In genomic region chr7:120361159-120361558, GRCm38 (mm10) we compare ENCODE assay signal across 12 mouse cellular contexts. TPM values are rescaled to one million over a fixed set of nuclear protein-coding genes. Genes with fewer than 3 reads are reported as not detected.
DNase-seq lines count a peak whose midpoint lies in the region; ATAC-seq and TF ChIP-seq lines count a peak whose summit lies in the region.
"Had no signal": no experiment of that assay in that cellular context is flagged by ENCODE, and none has a peak within 500 bp of the region (broad histone marks: within the 10 kb centered on the region; RNA-seq: fewer than 3 reads in every experiment).

No protein-coding gene starts in this region.

- intact Hi-C loops in heart, adult 2 months (cut with DNase I) = no loop called here

- no peak overlapping the region for H3K9ac ChIP-seq in heart, adult 2 months (ENCODE audit: low read depth, low read length)
- no peak overlapping the region for H3K9ac ChIP-seq in midbrain, embryonic 16.5 days (ENCODE audit: low read depth, low read length)

- H3K79me2 ChIP-seq in heart, adult 2 months (replicated peaks; ENCODE audit: control insufficient read depth, insufficient read depth, low read length) = no peaks in the 10 kb centered on the region

- H3K9me3 ChIP-seq in heart, embryonic 10.5 days = no peaks in the 10 kb centered on the region
- H3K9me3 ChIP-seq in midbrain, embryonic 10.5 days (replicated peaks) = no peaks in the 10 kb centered on the region
- no peaks in the 10 kb centered on the region for H3K9me3 ChIP-seq in midbrain, embryonic 16.5 days (replicated peaks; ENCODE audit: control insufficient read depth, low read length, poor library complexity, severe bottlenecking)
- H3K9me3 ChIP-seq: G1E had no signal

- H3K4me2 ChIP-seq in midbrain, embryonic 16.5 days (ENCODE audit: low read length) = no peak overlapping the region

- no peaks in the 10 kb centered on the region for H3K27me3 ChIP-seq in heart, adult 2 months (ENCODE audit: control insufficient read depth, insufficient read depth, low read length)
- H3K27me3 ChIP-seq in heart, embryonic 10.5 days (ENCODE audit: insufficient read depth, poor library complexity, severe bottlenecking) = no peaks in the 10 kb centered on the region
- H3K27me3 ChIP-seq in midbrain, embryonic 10.5 days (ENCODE audit: low read depth, poor library complexity, severe bottlenecking) = no peaks in the 10 kb centered on the region
- no peaks in the 10 kb centered on the region for H3K27me3 ChIP-seq in midbrain, embryonic 16.5 days (ENCODE audit: control insufficient read depth, insufficient read depth, low read depth, low read length)

- H3K4me3 ChIP-seq in heart, adult 2 months = no peak overlapping the region
- no peak overlapping the region for H3K4me3 ChIP-seq in heart, embryonic 10.5 days
- H3K4me3 ChIP-seq in midbrain, embryonic 10.5 days = no peak overlapping the region
- H3K4me3 ChIP-seq in midbrain, embryonic 16.5 days (ENCODE audit: low read depth, low read length) = no peak overlapping the region

- ATAC-seq in midbrain, embryonic 16.5 days = no peak
- ATAC-seq: forebrain, embryonic 16.5 days had no signal

- 35% methylated on average over 13 of the region's 13 CpGs for WGBS in heart, adult 2 months
- WGBS in heart, embryonic 10.5 days = 36% methylated on average over 13 of the region's 13 CpGs
- WGBS in midbrain, embryonic 10.5 days = 40% methylated on average over 13 of the region's 13 CpGs
- 34% methylated on average over 13 of the region's 13 CpGs for WGBS in midbrain, embryonic 16.5 days

- H3K27ac ChIP-seq in heart, adult 2 months = no peak overlapping the region
- H3K27ac ChIP-seq in heart, embryonic 10.5 days = no peak overlapping the region
- no peak overlapping the region for H3K27ac ChIP-seq in midbrain, embryonic 10.5 days (replicated peaks)
- H3K27ac ChIP-seq in midbrain, embryonic 16.5 days (ENCODE audit: low read length) = no peak overlapping the region

- H3K4me1 ChIP-seq in heart, adult 2 months (ENCODE audit: control insufficient read depth, insufficient read depth, low read length) = no peaks in the 10 kb centered on the region
- H3K4me1 ChIP-seq in heart, embryonic 10.5 days = no peaks in the 10 kb centered on the region
- no peaks in the 10 kb centered on the region for H3K4me1 ChIP-seq in midbrain, embryonic 10.5 days
- no peaks in the 10 kb centered on the region for H3K4me1 ChIP-seq in midbrain, embryonic 16.5 days (ENCODE audit: control insufficient read depth, insufficient read depth, low read length)

- no peak for TF ChIP-seq EP300 in heart, adult 2 months (IDR thresholded peaks at IDR 0.05; ENCODE audit: insufficient read depth, low read depth, low read length)

- TF ChIP-seq POLR2A in heart, adult 2 months (IDR thresholded peaks at IDR 0.05; ENCODE audit: insufficient read depth, low read depth, low read length) = no peak

- TF ChIP-seq CTCF in heart, adult 2 months (IDR thresholded peaks at IDR 0.05) = 0 out of 2 replicates have a peak, but pooled peaks have one; percentile 15

- DNase-seq in heart, adult 2 months = no peak
- no peak for DNase-seq in heart, embryonic 10.5 days (ENCODE audit: low spot score)
- DNase-seq in midbrain, embryonic 10.5 days (ENCODE audit: low spot score) = peak; percentile 30
- DNase-seq in c-Kit-positive CD71-negative TER-119-negative erythroid progenitor cells, embryonic 14.5 days (ENCODE audit: low read depth) = peak; percentile 4
- peak; percentile 57 for DNase-seq in retina, embryonic 14.5 days (ENCODE audit: low spot score)
- DNase-seq in heart, adult 8-10 months (ENCODE audit: low spot score) = no peak
- DNase-seq in right cerebral cortex, postnatal 10 days (ENCODE audit: low spot score in 2 of 2) = no peak
- DNase-seq: layer of hippocampus, postnatal 36 days; thymus, postnatal 14 days had no signal

- no peaks in the 10 kb centered on the region for H3K36me3 ChIP-seq in heart, adult 2 months (ENCODE audit: control insufficient read depth, insufficient read depth, low read length)
- no peaks in the 10 kb centered on the region for H3K36me3 ChIP-seq in heart, embryonic 10.5 days
- no peaks in the 10 kb centered on the region for H3K36me3 ChIP-seq in midbrain, embryonic 10.5 days
- no peaks in the 10 kb centered on the region for H3K36me3 ChIP-seq in midbrain, embryonic 16.5 days (ENCODE audit: control insufficient read depth, insufficient read depth, low read length)
- H3K36me3 ChIP-seq: G1E had no signal

RNA-seq across cellular contexts. Expression of gene Abca15, which starts 32.7 kb away (rescaled TPM):
- total RNA-seq in heart, adult 2 months (2021) = not detected
- not detected in 2 replicates for polyA plus RNA-seq in heart, adult 2 months (2012; rRNA removed)
- polyA plus RNA-seq in heart, embryonic 10.5 days (2016; fragmentation: Nextera tagmentation; extraction: Ambion mirVana) = not detected in 2 replicates
- polyA plus RNA-seq in midbrain, embryonic 10.5 days (2016; fragmentation: Nextera tagmentation; extraction: Ambion mirVana) = not detected in 2 replicates
- polyA plus RNA-seq in midbrain, embryonic 16.5 days (2015; fragmentation: Nextera tagmentation; extraction: Ambion mirVana) = not detected in 2 replicates
- total RNA-seq in heart, adult 8-10 months (2022) = not detected
- total RNA-seq: layer of hippocampus, postnatal 36 days had no signal
- polyA plus RNA-seq: forebrain, embryonic 16.5 days; G1E had no signal

RNA-seq across cellular contexts. Expression of gene Abca16, which starts 48.3 kb away (rescaled TPM):
- total RNA-seq in heart, adult 2 months (2021) = not detected
- polyA plus RNA-seq in heart, adult 2 months (2012; rRNA removed) = not detected in 2 replicates
- not detected in 2 replicates for polyA plus RNA-seq in heart, embryonic 10.5 days (2016; fragmentation: Nextera tagmentation; extraction: Ambion mirVana)
- polyA plus RNA-seq in midbrain, embryonic 10.5 days (2016; fragmentation: Nextera tagmentation; extraction: Ambion mirVana) = not detected in 2 replicates
- not detected in 2 replicates for polyA plus RNA-seq in midbrain, embryonic 16.5 days (2015; fragmentation: Nextera tagmentation; extraction: Ambion mirVana)
- total RNA-seq in heart, adult 8-10 months (2022) = not detected
- total RNA-seq: layer of hippocampus, postnatal 36 days had no signal
- polyA plus RNA-seq: forebrain, embryonic 16.5 days; G1E had no signal

Comparison
In these comparisons a context has a peak if more than half of its experiments do, and no peak if none do; other contexts are left out.
1. DNase-seq: peak in midbrain, embryonic 10.5 days (single experiment), c-Kit-positive CD71-negative TER-119-negative erythroid progenitor cells, embryonic 14.5 days (single experiment) and retina, embryonic 14.5 days (single experiment); none in heart, adult 2 months (0 of 2), heart, embryonic 10.5 days (single experiment), heart, adult 8-10 months (single experiment) and right cerebral cortex, postnatal 10 days (0 of 2).